Mouse (Mus musculus): Measurements from ENCODE around the gene Hnrnpul2. TPM values are rescaled to one million over a fixed set of nuclear protein-coding genes. Genes with fewer than 3 reads are reported as not detected.
A peak's percentile ranks its signal among the peaks of the same experiment; 100 is the strongest.

The Hnrnpul2 gene
- total and polyA plus RNA-seq, 3 experiments, result 17.8 to 81.6 (median 44.3) TPM

DNA sequence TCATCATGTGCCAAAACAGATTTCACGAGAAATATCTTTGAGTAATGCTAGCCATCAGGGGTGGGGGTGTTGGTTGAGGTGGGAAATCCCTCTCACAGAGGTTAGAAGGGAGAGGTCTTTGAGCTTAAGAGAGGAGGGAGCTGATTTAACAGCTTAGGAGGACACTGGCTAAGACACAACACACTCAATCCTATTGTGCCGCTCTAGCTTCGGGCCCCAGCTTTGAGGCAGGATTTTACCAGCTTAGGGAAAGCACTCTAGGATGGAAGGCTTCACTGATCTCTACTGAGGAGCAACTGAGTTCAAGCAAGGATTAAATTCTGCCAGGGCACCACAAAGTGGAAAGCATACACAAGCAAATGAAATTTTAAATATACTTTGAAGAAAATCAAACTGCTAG is 2.8 kb upstream of the Hnrnpul2 start:
- 0 out of 2 replicates have a peak, but pooled peaks have one; percentile 29 for TF ChIP-seq POLR2A (IDR thresholded peaks at IDR 0.05; ENCODE audit: low read depth, low read length)
- no peak for TF ChIP-seq MAX (IDR thresholded peaks at IDR 0.05; ENCODE audit: low read length)
- TF ChIP-seq MXI1 (IDR thresholded peaks at IDR 0.05; ENCODE audit: low read depth, low read length), result no peak
- 0 out of 2 replicates have a peak, but pooled peaks have one; percentile 28 for TF ChIP-seq BHLHE40 (IDR thresholded peaks at IDR 0.05; ENCODE audit: low read depth, low read length)
- Histone ChIP-seq H3K27me3 (replicated peaks) (no peaks in the 10 kb centered on the region), H3K79me2 (replicated peaks; ENCODE audit: control insufficient read depth, extremely low read depth, insufficient read depth, poor library complexity, severe bottlenecking) (peaks cover 55% of the 10 kb centered on the region), H3K9me3 (replicated peaks; ENCODE audit: low read length) (no peaks in the 10 kb centered on the region), H3K9ac (ENCODE audit: insufficient read depth, low read depth) (peak overlapping the region; percentile 95; the same call in 1 of the 2 replicates), H3K4me3 (replicated peaks in 1 of 3; ENCODE audit: low read depth in 2 of 3, low read length in 2 of 3, poor library complexity in 1 of 3) (peak overlapping the region; percentile 22 to 31 (median 27)), H3K4me2 (ENCODE audit: insufficient read depth, low read depth, poor library complexity, severe bottlenecking) (peak overlapping the region; percentile 81), H3K36me3 (replicated peaks in 1 of 2; ENCODE audit: control insufficient read depth in 1 of 2, insufficient read depth in 1 of 2, low read length in 1 of 2) (peaks cover 33 to 51% of the 10 kb centered on the region in 2 experiments), H3K27ac (ENCODE audit: insufficient read depth, low read depth) (no peak overlapping the region), H3K4me1 (ENCODE audit: control insufficient read depth in 1 of 2, insufficient read depth in 2 of 2) (peaks cover 10 to 34% of the 10 kb centered on the region in 2 experiments)
- DNase-seq (ENCODE audit: extremely low read depth), result no peak
- dilution Hi-C loops (cut with MboI; ENCODE audit: extremely low pct_ligation_motif_present, extremely low pct_unique_long_range_greater_than_20kb, low sequenced_read_pairs) (no loop called here), in situ Hi-C loops (cut with MboI; ENCODE audit: low pct_ligation_motif_present, low pct_unique_long_range_greater_than_20kb, low sequenced_read_pairs) (no loop called here)

DNA sequence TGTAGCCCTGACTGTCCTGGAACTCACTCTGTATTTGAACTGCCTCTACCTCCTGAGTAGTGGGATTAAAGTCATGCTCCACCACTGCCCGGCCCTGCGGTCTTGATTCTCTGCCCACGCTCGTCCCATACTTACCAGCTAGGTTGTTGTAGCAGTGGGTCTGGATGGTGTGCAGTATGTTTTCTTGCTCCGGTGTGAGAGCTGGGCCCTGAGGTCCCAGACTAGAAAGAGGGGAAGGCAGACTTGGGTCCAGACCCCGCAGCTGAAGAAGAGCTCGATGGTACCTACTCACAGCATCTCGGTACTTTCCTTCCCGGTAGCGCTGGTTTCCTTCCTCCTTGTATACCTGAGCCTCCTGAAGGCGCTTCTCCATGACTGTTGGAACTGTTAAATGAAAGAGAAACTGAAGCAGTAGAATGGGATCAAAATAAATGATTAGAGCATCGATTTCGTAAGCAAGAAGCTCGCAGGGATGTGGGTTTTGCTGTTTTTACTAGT is 1.5 kb upstream of the Hnrnpul2 start:
- Histone ChIP-seq H3K4me1 (ENCODE audit: control insufficient read depth in 1 of 2, insufficient read depth in 2 of 2) (peaks cover 10 to 42% of the 10 kb centered on the region in 2 experiments), H3K9me3 (replicated peaks; ENCODE audit: low read length) (no peaks in the 10 kb centered on the region), H3K27ac (ENCODE audit: insufficient read depth, low read depth) (peak overlapping the region; percentile 91), H3K27me3 (replicated peaks) (no peaks in the 10 kb centered on the region), H3K79me2 (replicated peaks; ENCODE audit: control insufficient read depth, extremely low read depth, insufficient read depth, poor library complexity, severe bottlenecking) (peaks cover 64% of the 10 kb centered on the region), H3K4me2 (ENCODE audit: insufficient read depth, low read depth, poor library complexity, severe bottlenecking) (peak overlapping the region; percentile 93), H3K4me3 (replicated peaks in 1 of 3; ENCODE audit: low read depth in 2 of 3, low read length in 2 of 3, poor library complexity in 1 of 3) (peak overlapping the region; percentile 90 to 96 (median 91)), H3K36me3 (replicated peaks in 1 of 2; ENCODE audit: control insufficient read depth in 1 of 2, insufficient read depth in 1 of 2, low read length in 1 of 2) (peaks cover 31 to 45% of the 10 kb centered on the region in 2 experiments), H3K9ac (ENCODE audit: insufficient read depth, low read depth) (peak overlapping the region; percentile 95)
- TF ChIP-seq BHLHE40 (IDR thresholded peaks at IDR 0.05; ENCODE audit: low read depth, low read length) (no peak), CHD1 (IDR thresholded peaks at IDR 0.05; ENCODE audit: low read depth, low read length) (no peak), TCF12 (IDR thresholded peaks at IDR 0.05; ENCODE audit: low read depth, low read length) (no peak), ZKSCAN1 (IDR thresholded peaks at IDR 0.05; ENCODE audit: borderline replicate concordance, low read depth, low read length) (no peak), MYC (IDR thresholded peaks at IDR 0.05; ENCODE audit: low read depth, low read length) (no peak), RCOR1 (conservative IDR thresholded peaks at IDR 0.05; ENCODE audit: low read depth, low read length) (no peak), MEF2A (IDR thresholded peaks at IDR 0.05; ENCODE audit: borderline replicate concordance, low read depth, low read length) (no peak), NELFE (IDR thresholded peaks at IDR 0.05; ENCODE audit: low read depth, low read length) (no peak), EP300 (IDR thresholded peaks at IDR 0.05; ENCODE audit: low read length) (no peak), NRF1 (IDR thresholded peaks at IDR 0.05; ENCODE audit: low read depth, low read length) (no peak), MAZ (IDR thresholded peaks at IDR 0.05; ENCODE audit: low read depth, low read length) (no peak), ETS1 (conservative IDR thresholded peaks at IDR 0.05; ENCODE audit: low read depth, low read length) (no peak), ELF1 (IDR thresholded peaks at IDR 0.05; ENCODE audit: low read depth, low read length) (no peak), MAFK (IDR thresholded peaks at IDR 0.05; ENCODE audit: insufficient replicate concordance, low read length) (no peak), POLR2A (IDR thresholded peaks at IDR 0.05; ENCODE audit: low read depth, low read length) (no peak), PAX5 (IDR thresholded peaks at IDR 0.05; ENCODE audit: low read length) (no peak)
- in situ Hi-C loops (cut with MboI; ENCODE audit: low pct_ligation_motif_present, low pct_unique_long_range_greater_than_20kb, low sequenced_read_pairs) (no loop called here), dilution Hi-C loops (cut with MboI; ENCODE audit: extremely low pct_ligation_motif_present, extremely low pct_unique_long_range_greater_than_20kb, low sequenced_read_pairs) (no loop called here)
- no peak for DNase-seq (ENCODE audit: extremely low read depth)

Measured in CH12.LX (cell line).